Mouse (Mus musculus): ENCODE data around the gene Olfr701.

The Olfr701 gene

GRCm38 (mm10) chr7:106813829-106814228, at the start of gene Olfr701:
Olfr701 (plus strand) TSS chr7:106814129.
- no peak for DNase-seq (ENCODE audit: low spot score)

DNA sequence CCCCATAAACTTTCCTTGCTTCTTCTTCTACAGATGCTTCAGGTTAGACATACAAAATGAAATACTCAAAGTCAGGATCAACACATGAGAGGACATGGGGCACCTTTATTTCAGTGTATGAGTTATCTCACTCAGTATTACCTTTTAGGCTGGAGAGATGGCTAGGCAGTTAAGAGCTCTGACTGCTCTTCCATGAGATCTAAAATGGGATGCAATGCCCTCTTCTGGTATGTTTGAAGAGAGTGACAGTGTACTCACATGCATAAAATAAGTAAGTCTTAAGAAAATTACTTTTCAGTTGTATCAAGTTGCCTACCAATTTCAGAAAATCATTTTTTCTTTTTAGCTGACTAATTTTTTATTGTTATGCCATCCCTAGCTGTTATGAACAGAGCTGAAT, 25.6 kb upstream of the Olfr701 start:
- no peak for DNase-seq (ENCODE audit: low spot score)

DNA sequence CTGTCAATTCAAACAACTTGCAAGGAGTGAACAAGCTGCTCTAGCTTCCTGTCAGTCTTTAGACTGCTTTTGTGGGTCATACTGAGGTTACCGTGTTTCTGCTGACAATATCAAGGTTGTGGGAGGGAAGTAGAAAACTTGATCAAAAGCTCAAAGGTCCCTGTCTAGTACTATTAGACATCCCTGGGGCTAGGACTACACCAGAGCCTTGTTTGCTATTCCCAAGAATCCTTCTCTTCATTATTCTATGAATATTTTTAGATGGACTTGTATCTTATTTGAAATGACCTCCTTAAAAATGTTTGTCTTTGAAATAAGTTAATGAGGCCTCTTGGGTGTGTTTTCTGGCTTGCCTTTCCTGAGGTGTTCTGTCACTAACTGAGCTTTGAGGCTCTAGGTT, 20.8 kb upstream of the Olfr701 start, which contains the start of gene Olfr699:
Olfr699 (minus strand) TSS at position 101 of the 400 bp plus-strand sequence.
- DNase-seq (ENCODE audit: low spot score), result no peak

GRCm38 (mm10) chr7:106808734-106809133, 5.2 kb upstream of the Olfr701 start, which contains the start of gene Olfr700:
Olfr700 (minus strand) TSS chr7:106808834.
- no peak for DNase-seq (ENCODE audit: low spot score)

DNA sequence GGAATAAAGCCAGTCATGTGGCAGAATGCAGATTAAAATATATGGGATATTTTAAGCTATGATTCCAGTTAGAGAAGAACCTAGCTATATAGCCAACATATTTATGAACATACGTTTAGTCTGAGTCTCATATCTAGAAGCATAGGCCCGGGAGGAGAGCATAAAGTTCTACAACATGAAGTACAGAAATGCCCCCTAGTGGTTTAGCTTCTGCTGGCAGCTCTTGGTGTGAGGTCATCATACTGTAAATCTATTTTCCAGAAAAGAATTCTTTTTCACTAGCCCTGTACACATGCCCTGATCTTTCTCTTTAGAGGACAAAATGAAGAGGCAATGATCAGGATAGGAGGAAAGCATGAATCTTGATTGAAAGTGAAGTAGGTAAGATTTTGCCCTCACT, 1.8 kb downstream of the Olfr701 start:
- DNase-seq (ENCODE audit: low spot score), result no peak

DNA sequence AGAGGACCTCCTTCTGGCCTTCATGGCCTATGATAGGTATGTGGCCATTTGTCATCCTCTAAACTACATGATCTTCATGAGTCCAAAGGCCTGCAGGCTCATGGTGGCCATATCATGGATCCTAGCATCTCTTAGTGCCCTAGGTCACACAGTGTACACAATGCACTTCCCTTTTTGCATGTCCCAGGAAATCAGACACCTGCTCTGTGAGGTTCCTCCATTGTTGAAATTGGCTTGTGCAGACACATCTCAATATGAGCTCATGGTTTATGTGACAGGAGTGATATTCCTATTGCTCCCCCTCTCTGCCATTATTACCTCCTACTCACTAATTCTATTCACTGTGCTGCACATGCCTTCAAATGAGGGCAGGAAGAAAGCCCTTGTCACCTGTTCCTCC, 4.5 kb downstream of the Olfr701 start:
- DNase-seq (ENCODE audit: low spot score), result no peak

GRCm38 (mm10) chr7:106833793-106834192, 19.9 kb downstream of the Olfr701 start, which contains the start of gene Olfr702:
Olfr702 (minus strand) TSS chr7:106833893.
- no peak for DNase-seq (ENCODE audit: low spot score)

- DNase-seq (ENCODE audit: low spot score), result no peak
Measured at GRCm38 (mm10) chr7:106843060-106843459, 29.1 kb downstream of the Olfr701 start, which contains the start of gene Olfr703. Olfr703 (plus strand) TSS chr7:106843360.

- DNase-seq (ENCODE audit: low spot score), result no peak
Measured at GRCm38 (mm10) chr7:106862885-106863284, 49.0 kb downstream of the Olfr701 start, which contains the start of gene Olfr704. Olfr704 (plus strand) TSS chr7:106863185.
